Mouse (Mus musculus) adrenal gland, adult 18-20 months (tissue): ENCODE results near the gene Gfpt1. TPM values are rescaled to one million over a fixed set of nuclear protein-coding genes. Genes with fewer than 3 reads are reported as not detected.
A peak's percentile ranks its signal among the peaks of the same experiment; 100 is the strongest.

Experiments used
- DNase-seq, 2 experiments: peaks; one replicate each; pipeline ENCODE4 v3.0.0; 2021 to 2022; ENCODE audit warnings: low spot score in 2 of 2
- total RNA-seq, 2 experiments: library from RNA; stranded (reverse); gene quantifications; 1 replicate in 1 of 2; 2 replicates in 1 of 2; pipeline ENCODE4 v1.2.3; 2021

The Gfpt1 gene
- total RNA-seq, 2 experiments from 2014 or later = 50.0 to 52.9 TPM

- no peak for DNase-seq
Measured at GRCm38 (mm10) chr6:87099671-87100296, 57.1 kb downstream of the Gfpt1 start.

GRCm38 (mm10) chr6:87100297-87101020 is 57.8 kb downstream of the Gfpt1 start:
- no peak for DNase-seq

GRCm38 (mm10) chr6:87101281-87101954 is 58.8 kb downstream of the Gfpt1 start:
- peak; percentile 88 to 89 for DNase-seq

GRCm38 (mm10) chr6:87101955-87102353 is 59.3 kb downstream of the Gfpt1 start:
- DNase-seq = no peak

GRCm38 (mm10) chr6:87102421-87102911 is 59.8 kb downstream of the Gfpt1 start:
- no peak for DNase-seq

GRCm38 (mm10) chr6:87103314-87103713 is 60.7 kb downstream of the Gfpt1 start:
- no peak for DNase-seq

- DNase-seq = no peak
Measured at GRCm38 (mm10) chr6:87104123-87104796, 61.6 kb downstream of the Gfpt1 start, which contains the start of gene D6Ertd527e. TSS of gene D6Ertd527e (plus strand) at chr6:87104746.

- no peak for DNase-seq
Measured at GRCm38 (mm10) chr6:87111493-87111892, 68.8 kb downstream of the Gfpt1 start.

GRCm38 (mm10) chr6:87112125-87112524 is 69.5 kb downstream of the Gfpt1 start:
- peak in 1 of 2 experiments; percentile 11 for DNase-seq

- DNase-seq = peak in 1 of 2 experiments; percentile 1
Measured at GRCm38 (mm10) chr6:87115981-87116380, 73.3 kb downstream of the Gfpt1 start.

GRCm38 (mm10) chr6:87116596-87116995 is 74.0 kb downstream of the Gfpt1 start:
- no peak for DNase-seq

GRCm38 (mm10) chr6:87119066-87119837 is 76.6 kb downstream of the Gfpt1 start:
- no peak for DNase-seq

GRCm38 (mm10) chr6:87119975-87120374 is 77.3 kb downstream of the Gfpt1 start:
- no peak for DNase-seq

GRCm38 (mm10) chr6:87120661-87121060 is 78.0 kb downstream of the Gfpt1 start:
- DNase-seq = no peak

GRCm38 (mm10) chr6:87121961-87122360 is 79.3 kb downstream of the Gfpt1 start:
- DNase-seq = no peak

GRCm38 (mm10) chr6:87123406-87123805 is 80.8 kb downstream of the Gfpt1 start:
- no peak for DNase-seq

- no peak for DNase-seq
Measured at GRCm38 (mm10) chr6:87123973-87124372, 81.3 kb downstream of the Gfpt1 start.

- DNase-seq = no peak
Measured at GRCm38 (mm10) chr6:87127049-87127753, 84.6 kb downstream of the Gfpt1 start.

GRCm38 (mm10) chr6:87129861-87130260 is 87.2 kb downstream of the Gfpt1 start:
- no peak for DNase-seq

- DNase-seq = no peak
Measured at GRCm38 (mm10) chr6:87130628-87131027, 88.0 kb downstream of the Gfpt1 start.
